22 mouse cellular contexts compared by ENCODE assay signal in genomic region chr3:65625496-65626289, GRCm38 (mm10). TPM values are rescaled to one million over a fixed set of nuclear protein-coding genes. Genes with fewer than 3 reads are reported as not detected.
DNase-seq lines count a peak whose midpoint lies in the region; ATAC-seq and TF ChIP-seq lines count a peak whose summit lies in the region.
"Had no signal": no experiment of that assay in that cellular context is flagged by ENCODE, and none has a peak within 500 bp of the region (broad histone marks: within the 10 kb centered on the region; RNA-seq: fewer than 3 reads in every experiment).

No protein-coding gene starts in this region.

- TF ChIP-seq EP300 in lung, postnatal 0 days (IDR thresholded peaks at IDR 0.05), result no peak

- no peaks in the 10 kb centered on the region for H3K27me3 ChIP-seq in lung, postnatal 0 days (replicated peaks; ENCODE audit: insufficient read depth, low read length)
- no peaks in the 10 kb centered on the region for H3K27me3 ChIP-seq in myocyte (ENCODE audit: control insufficient read depth, insufficient read depth, insufficient read length)
- H3K27me3 ChIP-seq in forebrain, embryonic 11.5 days (ENCODE audit: control insufficient read depth, insufficient read depth, low read length), result no peaks in the 10 kb centered on the region
- H3K27me3 ChIP-seq in hindbrain, embryonic 11.5 days (ENCODE audit: control insufficient read depth, insufficient read depth, low read length), result no peaks in the 10 kb centered on the region
- H3K27me3 ChIP-seq: embryonic facial prominence, embryonic 13.5 days; forebrain, embryonic 13.5 days; heart, embryonic 13.5 days; liver, embryonic 12.5 days; lung, embryonic 15.5 days; neural tube, embryonic 12.5 days had no signal

- no peaks in the 10 kb centered on the region for H3K4me1 ChIP-seq in lung, postnatal 0 days (ENCODE audit: insufficient read depth, low read depth, low read length)
- no peaks in the 10 kb centered on the region for H3K4me1 ChIP-seq in forebrain, embryonic 11.5 days (replicated peaks; ENCODE audit: control insufficient read depth, insufficient read depth, low read length)
- no peaks in the 10 kb centered on the region for H3K4me1 ChIP-seq in hindbrain, embryonic 11.5 days (replicated peaks; ENCODE audit: control insufficient read depth, insufficient read depth, low read length)
- H3K4me1 ChIP-seq: forebrain, embryonic 13.5 days; liver, embryonic 12.5 days; lung, embryonic 15.5 days had no signal

- TF ChIP-seq POLR2A in myocyte (IDR thresholded peaks at IDR 0.05; ENCODE audit: insufficient read length, low read depth), result no peak

- no peak overlapping the region; the same call in 1 of the 2 replicates for H3K4me2 ChIP-seq in lung, postnatal 0 days (replicated peaks; ENCODE audit: low read depth, low read length)
- H3K4me2 ChIP-seq in myocyte (ENCODE audit: low read depth), result peak overlapping the region; percentile 47
- no peak overlapping the region for H3K4me2 ChIP-seq in forebrain, embryonic 11.5 days (ENCODE audit: low read depth, low read length, severe bottlenecking)
- H3K4me2 ChIP-seq in hindbrain, embryonic 11.5 days (replicated peaks; ENCODE audit: low read depth, low read length), result no peak overlapping the region
- H3K4me2 ChIP-seq: embryonic facial prominence, embryonic 13.5 days; forebrain, embryonic 13.5 days; heart, embryonic 13.5 days; liver, embryonic 12.5 days; lung, embryonic 15.5 days; neural tube, embryonic 12.5 days had no signal

- peak; percentile 30 for DNase-seq in lung, postnatal 0 days (ENCODE audit: low spot score)
- DNase-seq in lung, postnatal 4 days, result no peak
- peak; percentile 64 for DNase-seq in adipocyte (ENCODE audit: low spot score)
- DNase-seq in forebrain, embryonic 11.5 days (ENCODE audit: low spot score), result no peak
- no peak for DNase-seq in left cerebral cortex, adult 9 months (ENCODE audit: low spot score in 2 of 2)
- DNase-seq in hindbrain, embryonic 11.5 days (ENCODE audit: low spot score), result no peak
- DNase-seq: adrenal gland, postnatal 14 days; cerebellum, adult 2 months; heart, postnatal 36 days; kidney, adult 9 months; kidney, postnatal 4 days; left cerebral cortex, postnatal 4 days; right cerebral cortex, postnatal 25 days; thymus, adult 2 months had no signal

- H3K27ac ChIP-seq in lung, postnatal 0 days (ENCODE audit: low read length), result no peak overlapping the region
- no peak overlapping the region for H3K27ac ChIP-seq in forebrain, embryonic 11.5 days (ENCODE audit: low read depth, low read length)
- H3K27ac ChIP-seq in hindbrain, embryonic 11.5 days (ENCODE audit: low read depth, low read length), result no peak overlapping the region
- H3K27ac ChIP-seq: forebrain, embryonic 13.5 days; heart, embryonic 13.5 days; liver, embryonic 12.5 days; lung, embryonic 15.5 days; neural tube, embryonic 12.5 days had no signal

- 47% methylated on average over 8 of the region's 8 CpGs for WGBS in lung, postnatal 0 days
- 73% methylated on average over 8 of the region's 8 CpGs for WGBS in forebrain, embryonic 11.5 days
- 79% methylated on average over 8 of the region's 8 CpGs for WGBS in hindbrain, embryonic 11.5 days

- no peak overlapping the region for H3K9ac ChIP-seq in lung, postnatal 0 days (replicated peaks; ENCODE audit: low read depth)
- no peak overlapping the region for H3K9ac ChIP-seq in forebrain, embryonic 11.5 days (ENCODE audit: low read length)
- H3K9ac ChIP-seq in hindbrain, embryonic 11.5 days (ENCODE audit: low read depth, low read length), result no peak overlapping the region
- H3K9ac ChIP-seq: embryonic facial prominence, embryonic 13.5 days; forebrain, embryonic 13.5 days; heart, embryonic 13.5 days; liver, embryonic 12.5 days; lung, embryonic 15.5 days; neural tube, embryonic 12.5 days had no signal

- no peak overlapping the region for H3ac ChIP-seq in myocyte (ENCODE audit: control insufficient read depth, insufficient read length)

- H3K36me3 ChIP-seq in lung, postnatal 0 days (ENCODE audit: insufficient read depth, low read length), result no peaks in the 10 kb centered on the region
- H3K36me3 ChIP-seq in myocyte (ENCODE audit: control insufficient read depth, insufficient read depth), result no peaks in the 10 kb centered on the region
- no peaks in the 10 kb centered on the region for H3K36me3 ChIP-seq in forebrain, embryonic 11.5 days (ENCODE audit: control insufficient read depth, insufficient read depth, low read length)
- H3K36me3 ChIP-seq in hindbrain, embryonic 11.5 days (ENCODE audit: control insufficient read depth, insufficient read depth, low read length), result no peaks in the 10 kb centered on the region
- H3K36me3 ChIP-seq: embryonic facial prominence, embryonic 13.5 days; heart, embryonic 13.5 days; liver, embryonic 12.5 days; lung, embryonic 15.5 days; neural tube, embryonic 12.5 days had no signal

- TF ChIP-seq CTCF in lung, postnatal 0 days (IDR thresholded peaks at IDR 0.05), result no peak

- H3K4me3 ChIP-seq in lung, postnatal 0 days (ENCODE audit: low read depth, low read length), result no peak overlapping the region
- H3K4me3 ChIP-seq in myocyte, result no peak overlapping the region
- H3K4me3 ChIP-seq in forebrain, embryonic 11.5 days (ENCODE audit: low read depth, low read length), result no peak overlapping the region
- H3K4me3 ChIP-seq in hindbrain, embryonic 11.5 days (ENCODE audit: low read depth, low read length), result no peak overlapping the region
- H3K4me3 ChIP-seq: embryonic facial prominence, embryonic 13.5 days; forebrain, embryonic 13.5 days; heart, embryonic 13.5 days; liver, embryonic 12.5 days; lung, embryonic 15.5 days; neural tube, embryonic 12.5 days had no signal

- H3K79me2 ChIP-seq in myocyte (ENCODE audit: control insufficient read depth, insufficient read depth), result no peaks in the 10 kb centered on the region

- ATAC-seq in lung, postnatal 0 days, result peak; percentile 43; the same call in 1 of the 2 replicates
- ATAC-seq in forebrain, embryonic 11.5 days (replicated peaks; ENCODE audit: low FRiP score), result no peak
- no peak for ATAC-seq in hindbrain, embryonic 11.5 days (ENCODE audit: low FRiP score)
- ATAC-seq: forebrain, embryonic 13.5 days; hindbrain, embryonic 16.5 days; liver, embryonic 12.5 days had no signal

- no peaks in the 10 kb centered on the region for H3K9me3 ChIP-seq in lung, postnatal 0 days (ENCODE audit: low read length)
- H3K9me3 ChIP-seq in forebrain, embryonic 11.5 days (ENCODE audit: control insufficient read depth, low read length), result no peaks in the 10 kb centered on the region
- H3K9me3 ChIP-seq in hindbrain, embryonic 11.5 days (ENCODE audit: control insufficient read depth, low read length), result no peaks in the 10 kb centered on the region
- H3K9me3 ChIP-seq: embryonic facial prominence, embryonic 13.5 days; forebrain, embryonic 13.5 days; heart, embryonic 13.5 days; liver, embryonic 12.5 days; lung, embryonic 15.5 days; neural tube, embryonic 12.5 days had no signal

TF ChIP-seq in myocyte, 11 proteins besides CTCF, POLR2A, EP300 and RAD21:
- no peak for TF ChIP-seq REST (IDR thresholded peaks at IDR 0.05; ENCODE audit: insufficient read depth, insufficient read length)
- TF ChIP-seq TCF12 (IDR thresholded peaks at IDR 0.05; ENCODE audit: insufficient read depth, poor library complexity, severe bottlenecking), result no peak

RNA-seq across cellular contexts. Expression of gene Lekr1, which starts 40.3 kb away (rescaled TPM):
- polyA plus RNA-seq in lung, postnatal 0 days (2015; fragmentation: Nextera tagmentation; extraction: Ambion mirVana), result 4.3 and 6.4 TPM in 2 replicates
- polyA plus RNA-seq in myocyte (2012; fragmentation: generic; extraction: Trizol), result 0.65 TPM
- polyA plus RNA-seq in forebrain, embryonic 11.5 days (2014; fragmentation: Nextera tagmentation; extraction: Ambion mirVana), result 6.4 TPM in 2 replicates
- polyA plus RNA-seq in hindbrain, embryonic 11.5 days (2014; fragmentation: Nextera tagmentation; extraction: Ambion mirVana), result 7.2 and 7.6 TPM in 2 replicates

Comparison
In these comparisons a context has a peak if more than half of its experiments do, and no peak if none do; other contexts are left out.
1. DNase-seq: peak in lung, postnatal 0 days (single experiment) and adipocyte (single experiment); none in lung, postnatal 4 days (0 of 2), forebrain, embryonic 11.5 days (single experiment), left cerebral cortex, adult 9 months (0 of 2) and hindbrain, embryonic 11.5 days (single experiment).